Mouse (Mus musculus) heart, embryonic 15.5 days (tissue): ENCODE data around the gene Ssxb6. TPM values are rescaled to one million over a fixed set of nuclear protein-coding genes. Genes with fewer than 3 reads are reported as not detected.
"Not testable (repeated sequence)": the region's sequence is repeated elsewhere in the genome, so short reads cannot be mapped to it uniquely, and the experiment has no call there.

Experiments used
- ATAC-seq: fragments of 200-750 bp; cut with Nextera tagmentation; replicated peaks from 2 replicates; pipeline ENCODE4 v1.8.0; 2017; ENCODE audit warnings: low read depth, moderate TSS enrichment; ENCODE audit not compliant: insufficient number of reproducible peaks, insufficient read depth, low FRiP score
- H3K27ac ChIP-seq: fragments of 300-500 bp; sonication (generic); 2 replicates; pipeline ENCODE4 v1.5.1; 2015; ENCODE audit warnings: mild to moderate bottlenecking, inconsistent platforms
- H3K27me3 ChIP-seq: fragments of 300-500 bp; sonication (generic); 2 replicates; pipeline ENCODE4 v1.6.1; 2015; ENCODE audit warnings: inconsistent platforms
- H3K36me3 ChIP-seq: fragments of 300-500 bp; sonication (generic); 2 replicates; pipeline ENCODE4 v1.6.1; 2015; ENCODE audit warnings: mild to moderate bottlenecking, inconsistent platforms
- H3K4me1 ChIP-seq: fragments of 300-500 bp; sonication (generic); replicated peaks from 2 replicates; pipeline ENCODE4 v1.6.1; 2015; ENCODE audit warnings: inconsistent platforms
- H3K4me2 ChIP-seq: fragments of 300-500 bp; sonication (generic); 2 replicates; pipeline ENCODE4 v1.6.1; 2015; ENCODE audit warnings: inconsistent platforms, mild to moderate bottlenecking, moderate library complexity
- H3K4me3 ChIP-seq: fragments of 300-500 bp; sonication (generic); 2 replicates; pipeline ENCODE4 v1.5.1; 2015; ENCODE audit warnings: mild to moderate bottlenecking, inconsistent platforms
- H3K9ac ChIP-seq: fragments of 300-500 bp; sonication (generic); 2 replicates; pipeline ENCODE4 v1.6.1; 2015; ENCODE audit warnings: mild to moderate bottlenecking, inconsistent platforms
- H3K9me3 ChIP-seq: fragments of 300-500 bp; sonication (generic); replicated peaks from 2 replicates; pipeline ENCODE4 v1.6.1; 2016; ENCODE audit warnings: inconsistent platforms
- WGBS: fragments of 180-500 bp; shearing (Covaris S2); methylation state at CpG from one replicate; pipeline ENCODE4 v1.1.7; 2015; ENCODE audit warnings: mixed read lengths; 5-methylcytosine and 5-hydroxymethylcytosine counted together
- polyA plus RNA-seq: library from polyadenylated mRNA; unstranded; fragments of >200 nt; fragmentation: Nextera tagmentation; extraction: Ambion mirVana; gene quantifications from 2 replicates; pipeline ENCODE4 v1.2.1, GENCODE M21; 2015

The Ssxb6 gene
- not detected in 2 replicates for polyA plus RNA-seq

GRCm38 (mm10) chrX:8548155-8548554, at the start of gene Ssxb6:
Gene Ssxb6, minus strand, starts transcription at chrX:8548255.
- H3K27me3 ChIP-seq, H3K36me3 ChIP-seq, H3K9ac ChIP-seq, H3K4me2 ChIP-seq, H3K4me1 ChIP-seq, H3K9me3 ChIP-seq, ATAC-seq, H3K27ac ChIP-seq, H3K4me3 ChIP-seq: not testable (repeated sequence)
- WGBS, result 57% methylated on average over 4 of the region's 4 CpGs

DNA sequence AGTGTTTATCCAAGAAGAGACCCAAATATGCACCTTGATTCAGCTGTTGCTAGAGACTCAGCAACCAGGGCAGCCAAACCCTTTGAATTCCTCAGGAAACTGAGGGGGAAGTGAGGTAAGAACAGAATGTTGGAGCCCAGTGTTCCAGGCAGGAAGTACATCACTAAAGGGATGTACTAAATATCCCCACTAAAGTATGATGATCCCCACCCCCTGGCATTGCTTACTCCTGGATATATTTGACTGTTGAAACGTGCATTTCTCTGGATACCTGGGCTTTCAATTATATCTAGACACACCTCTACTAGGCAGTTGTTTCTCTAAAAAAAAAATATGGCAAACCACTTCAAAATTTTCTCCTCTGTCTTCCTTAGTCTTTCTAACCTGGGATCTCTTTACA, 43.7 kb upstream of the Ssxb6 start, which contains the start of gene Ssxb3:
Gene Ssxb3, minus strand, starts transcription at position 101 of the 400 bp plus-strand sequence.
- not testable (repeated sequence) for H3K9me3 ChIP-seq, H3K4me3 ChIP-seq, H3K27ac ChIP-seq, H3K36me3 ChIP-seq, ATAC-seq, H3K4me2 ChIP-seq, H3K27me3 ChIP-seq, H3K4me1 ChIP-seq, H3K9ac ChIP-seq
- 16% methylated on average over 1 of the region's 1 CpGs for WGBS

- Histone ChIP-seq H3K4me1 (no peaks in the 10 kb centered on the region), H3K36me3 (no peaks in the 10 kb centered on the region), H3K4me3 (no peak within 1 kb of the TSS), H3K27me3 (no peaks in the 10 kb centered on the region), H3K9ac (no peak within 1 kb of the TSS), H3K9me3 (no peaks in the 10 kb centered on the region), H3K27ac (no peak within 1 kb of the TSS), H3K4me2 (no peak within 1 kb of the TSS)
- ATAC-seq, result no peak
- whole genome bisulfite sequencing, result 62% methylated on average over 2 of the region's 2 CpGs
These were observed 23.2 kb downstream of the Ssxb6 start, which contains the start of gene Gm14459 for GRCm38 (mm10) chrX:8524854-8525253. Gene Gm14459, minus strand, starts transcription at chrX:8524954.

Other genes with a start within 250 kb of the Ssxb6 start
- not detected in 2 replicates for gene Ssxb10, start 220.8 kb downstream of the Ssxb6 start, polyA plus RNA-seq
- not detected in 2 replicates for gene Ssxb9, start 181.3 kb downstream of the Ssxb6 start, polyA plus RNA-seq
- not detected in 2 replicates for gene Ssxb1, start 134.9 kb downstream of the Ssxb6 start, polyA plus RNA-seq
- not detected in 2 replicates for gene Ssxb2, start 86.5 kb downstream of the Ssxb6 start, polyA plus RNA-seq
- gene Gm14459, start 23.3 kb downstream of the Ssxb6 start, polyA plus RNA-seq, result not detected in 2 replicates
- gene Ssxb3, start 43.6 kb upstream of the Ssxb6 start, polyA plus RNA-seq, result not detected in 2 replicates
- gene Ssxb8, start 142.6 kb upstream of the Ssxb6 start, polyA plus RNA-seq, result not detected in 2 replicates
- not detected in 2 replicates for gene Ssx9, start 200.2 kb upstream of the Ssxb6 start, polyA plus RNA-seq